Mouse (Mus musculus) liver, embryonic 11.5 days (tissue): ENCODE measurements around the gene Tdrd7. TPM values are rescaled to one million over a fixed set of nuclear protein-coding genes. Genes with fewer than 3 reads are reported as not detected.

Experiments
- ATAC-seq: fragments of 200-750 bp; cut with Nextera tagmentation; replicated peaks from 2 replicates; pipeline ENCODE4 v1.8.0; 2017; ENCODE audit warnings: moderate number of reproducible peaks, mild to moderate bottlenecking, moderate TSS enrichment, moderate library complexity; ENCODE audit not compliant: low FRiP score
- DNase-seq: peaks from one replicate; pipeline ENCODE4 v3.0.0-alpha.2; 2017; ENCODE audit warnings: low spot score
- H3K27ac ChIP-seq: fragments of 300-500 bp; sonication (generic); 2 replicates; pipeline ENCODE4 v1.5.1; 2014; ENCODE audit warnings: mild to moderate bottlenecking, low read depth, low read length, control low read depth
- H3K27me3 ChIP-seq: fragments of 300-500 bp; sonication (generic); replicated peaks from 2 replicates; pipeline ENCODE4 v1.6.1; 2014; ENCODE audit warnings: low read length, mixed read lengths; ENCODE audit not compliant: control insufficient read depth, insufficient read depth
- H3K36me3 ChIP-seq: fragments of 300-500 bp; sonication (generic); 2 replicates; pipeline ENCODE4 v1.6.1; 2014; ENCODE audit warnings: mild to moderate bottlenecking, low read length, moderate library complexity, mixed read lengths; ENCODE audit not compliant: control insufficient read depth, insufficient read depth
- H3K4me1 ChIP-seq: fragments of 300-500 bp; sonication (generic); replicated peaks from 2 replicates; pipeline ENCODE4 v1.6.1; 2014; ENCODE audit warnings: low read length, mixed read lengths; ENCODE audit not compliant: control insufficient read depth, insufficient read depth
- H3K4me2 ChIP-seq: fragments of 300-500 bp; sonication (generic); 2 replicates; pipeline ENCODE4 v1.6.1; 2014; ENCODE audit warnings: mild to moderate bottlenecking, control low read depth, moderate library complexity
- H3K4me3 ChIP-seq: fragments of 300-500 bp; sonication (generic); 2 replicates; pipeline ENCODE4 v1.5.1; 2014; ENCODE audit warnings: low read depth, low read length, control low read depth
- H3K9ac ChIP-seq: fragments of 300-500 bp; sonication (generic); 2 replicates; pipeline ENCODE4 v1.6.1; 2014; ENCODE audit warnings: low read depth, low read length, control low read depth
- H3K9me3 ChIP-seq: fragments of 300-500 bp; sonication (generic); 2 replicates; pipeline ENCODE4 v1.6.1; 2016; ENCODE audit warnings: low read length, inconsistent platforms, mixed read lengths; ENCODE audit not compliant: control insufficient read depth
- WGBS: fragments of 180-500 bp; shearing (Covaris S2); extraction: QIAGEN DNeasy Blood & Tissue Kit; methylation state at CpG from one replicate; pipeline ENCODE4 v1.1.7; 2014; 5-methylcytosine and 5-hydroxymethylcytosine counted together
- polyA plus RNA-seq: library from polyadenylated mRNA; unstranded; fragments of >200 nt; fragmentation: Nextera tagmentation; extraction: Ambion mirVana; gene quantifications from 2 replicates; pipeline ENCODE4 v1.2.1, GENCODE M21; 2014

Tdrd7 gene
- polyA plus RNA-seq, 1 experiment from 2014 or later = 6.1 TPM

DNA sequence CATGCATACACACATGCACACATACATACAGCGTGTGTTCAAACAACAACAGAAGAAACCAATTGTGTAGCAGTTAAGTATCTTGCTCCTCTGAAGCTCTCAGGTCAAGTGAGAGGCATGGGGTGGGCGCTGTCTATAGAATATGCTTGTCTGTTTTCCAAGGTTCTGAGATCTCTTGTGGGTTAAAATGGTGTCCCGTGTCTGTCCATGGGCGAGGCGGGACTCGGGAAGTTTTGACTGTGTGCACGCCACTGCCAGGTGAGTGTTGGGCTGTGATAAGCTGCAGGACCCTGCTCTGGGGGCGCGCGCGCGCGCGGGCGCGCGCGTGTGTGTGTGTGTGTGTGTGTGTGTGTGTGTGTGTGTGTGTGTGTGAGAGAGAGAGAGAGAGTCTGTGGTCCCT lies 13.3 kb upstream of the Tdrd7 start:
- no peaks in the 10 kb centered on the region for H3K27me3 ChIP-seq
- H3K9ac ChIP-seq = no peak overlapping the region
- no peak overlapping the region for H3K4me2 ChIP-seq
- H3K9me3 ChIP-seq = no peaks in the 10 kb centered on the region
- no peak overlapping the region for H3K27ac ChIP-seq
- H3K4me3 ChIP-seq = no peak overlapping the region
- no peaks in the 10 kb centered on the region; the same call in 1 of the 2 replicates for H3K4me1 ChIP-seq
- no peaks in the 10 kb centered on the region for H3K36me3 ChIP-seq
- DNase-seq (peak; percentile 25), ATAC-seq (no peak)
- 84% methylated on average over 18 of the region's 18 CpGs for whole genome bisulfite sequencing

DNA sequence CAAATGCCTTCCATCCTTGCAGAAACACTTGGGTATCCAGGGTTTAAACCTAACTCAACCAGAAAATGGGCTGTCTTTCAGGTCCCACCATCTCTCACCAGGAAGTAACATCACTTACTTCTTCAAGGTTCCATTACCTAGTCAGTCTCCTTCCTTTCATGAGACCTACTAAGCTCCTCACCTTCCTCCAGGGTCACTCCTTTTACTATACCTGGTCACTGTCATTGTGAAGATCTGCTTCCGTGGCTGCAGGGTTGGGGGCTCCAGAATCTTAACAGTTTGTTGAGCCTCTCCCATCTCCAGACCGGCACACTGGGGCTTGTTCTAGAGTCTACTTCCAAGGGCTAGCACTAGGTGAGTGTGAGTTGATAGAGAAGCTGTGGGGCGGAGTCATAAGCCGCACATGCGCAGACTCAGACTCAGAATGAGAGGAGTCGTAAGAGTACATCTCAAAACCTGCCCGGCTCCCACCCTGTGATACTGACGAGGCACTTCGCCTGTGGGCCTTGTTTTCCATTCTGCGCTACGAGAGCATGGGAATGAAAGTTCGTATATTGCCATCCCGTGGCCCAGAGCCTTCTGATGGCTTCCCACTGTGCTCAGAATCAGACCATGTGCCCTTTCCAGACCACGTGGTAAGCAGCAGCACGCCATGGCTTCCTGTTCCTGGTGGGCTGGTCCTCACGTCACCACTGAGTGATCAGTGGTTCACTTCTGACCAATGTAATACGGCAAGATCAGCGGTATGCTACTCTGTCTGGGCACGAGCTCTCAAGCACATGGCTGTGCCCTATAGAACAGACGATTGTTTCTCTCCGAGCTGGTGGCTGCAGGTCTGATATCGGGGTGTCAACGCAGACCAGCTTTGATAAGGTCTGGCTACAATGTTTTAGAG lies 11.9 kb upstream of the Tdrd7 start:
- DNase-seq (peak; percentile 25), ATAC-seq (no peak)
- Histone ChIP-seq H3K27me3 (no peaks in the 10 kb centered on the region), H3K4me3 (no peak overlapping the region), H3K36me3 (no peaks in the 10 kb centered on the region), H3K9me3 (no peaks in the 10 kb centered on the region), H3K9ac (no peak overlapping the region), H3K4me2 (no peak overlapping the region), H3K4me1 (no peaks in the 10 kb centered on the region; the same call in 1 of the 2 replicates), H3K27ac (no peak overlapping the region)
- 86% methylated on average over 23 of the region's 23 CpGs for WGBS

DNA sequence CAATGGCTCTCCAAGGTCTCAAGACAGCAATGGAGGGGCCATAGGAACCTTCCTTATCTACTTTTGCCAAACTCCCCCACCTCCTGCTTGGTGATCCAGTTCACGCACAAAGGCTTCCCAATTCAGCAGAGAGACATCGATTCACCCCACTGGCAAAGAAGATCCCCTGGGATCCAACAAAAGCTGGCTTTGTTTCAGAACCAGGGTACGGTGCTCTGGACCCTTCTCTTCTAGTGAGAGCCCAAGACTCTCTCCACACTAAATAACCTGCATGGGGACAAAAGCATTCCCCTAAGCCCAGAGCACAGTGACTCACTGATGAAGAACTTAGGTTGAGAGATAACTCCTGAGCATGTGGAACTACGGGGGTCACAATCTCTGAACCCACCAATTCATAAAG lies 9.9 kb upstream of the Tdrd7 start:
- no peaks in the 10 kb centered on the region for H3K36me3 ChIP-seq
- 80% methylated on average over 4 of the region's 4 CpGs for WGBS
- H3K4me2 ChIP-seq = no peak overlapping the region
- H3K9ac ChIP-seq = no peak overlapping the region
- no peaks in the 10 kb centered on the region for H3K27me3 ChIP-seq
- DNase-seq = no peak
- no peak for ATAC-seq
- no peak overlapping the region for H3K27ac ChIP-seq
- no peaks in the 10 kb centered on the region for H3K4me1 ChIP-seq
- no peaks in the 10 kb centered on the region for H3K9me3 ChIP-seq
- no peak overlapping the region for H3K4me3 ChIP-seq

- Histone ChIP-seq H3K36me3 (no peaks in the 10 kb centered on the region), H3K4me1 (no peaks in the 10 kb centered on the region), H3K9me3 (no peaks in the 10 kb centered on the region), H3K27ac (no peak overlapping the region), H3K4me2 (no peak overlapping the region), H3K9ac (no peak overlapping the region), H3K27me3 (no peaks in the 10 kb centered on the region), H3K4me3 (no peak overlapping the region)
- DNase-seq (no peak), ATAC-seq (no peak)
- WGBS = 91% methylated on average over 8 of the region's 8 CpGs
Measured at GRCm38 (mm10) chr4:45956131-45956530, 9.0 kb upstream of the Tdrd7 start.

DNA sequence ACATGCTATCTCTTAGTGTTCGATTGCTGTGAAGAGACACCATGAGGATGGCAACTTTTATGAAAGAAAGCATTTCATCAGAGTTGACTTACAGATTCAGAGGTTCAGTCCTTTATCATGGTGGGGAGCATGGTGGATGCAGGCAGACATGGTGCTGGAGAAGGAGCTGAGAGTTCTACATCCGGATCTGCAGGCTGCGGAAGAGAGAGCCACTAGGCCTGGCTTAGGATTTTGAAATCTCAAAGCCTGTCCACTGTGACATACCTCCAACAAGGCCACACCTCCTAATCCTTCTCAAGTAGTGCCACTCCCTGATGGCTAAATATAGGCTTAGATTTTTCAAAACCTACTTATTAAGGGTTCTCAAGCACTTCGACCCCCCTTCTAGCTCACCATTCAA lies 8.4 kb upstream of the Tdrd7 start:
- no peak overlapping the region for H3K27ac ChIP-seq
- no peaks in the 10 kb centered on the region for H3K27me3 ChIP-seq
- ATAC-seq = no peak
- no peaks in the 10 kb centered on the region for H3K9me3 ChIP-seq
- H3K9ac ChIP-seq = no peak overlapping the region
- H3K36me3 ChIP-seq = no peaks in the 10 kb centered on the region
- no peak overlapping the region for H3K4me3 ChIP-seq
- 92% methylated on average over 4 of the region's 4 CpGs for whole genome bisulfite sequencing
- DNase-seq = no peak
- H3K4me2 ChIP-seq = no peak overlapping the region
- H3K4me1 ChIP-seq = no peaks in the 10 kb centered on the region

GRCm38 (mm10) chr4:45965737-45966447 lies 758 bp downstream of the Tdrd7 start:
- H3K27ac ChIP-seq = no peak overlapping the region
- no peaks in the 10 kb centered on the region for H3K36me3 ChIP-seq
- no peak overlapping the region for H3K4me3 ChIP-seq
- DNase-seq = no peak
- peaks cover 14% of the 10 kb centered on the region for H3K4me1 ChIP-seq
- no peaks in the 10 kb centered on the region for H3K9me3 ChIP-seq
- ATAC-seq = no peak
- no peak overlapping the region for H3K9ac ChIP-seq
- no peaks in the 10 kb centered on the region for H3K27me3 ChIP-seq
- H3K4me2 ChIP-seq = peak overlapping the region; percentile 3; the same call in 1 of the 2 replicates
- 33% methylated on average over 13 of the region's 13 CpGs for WGBS

DNA sequence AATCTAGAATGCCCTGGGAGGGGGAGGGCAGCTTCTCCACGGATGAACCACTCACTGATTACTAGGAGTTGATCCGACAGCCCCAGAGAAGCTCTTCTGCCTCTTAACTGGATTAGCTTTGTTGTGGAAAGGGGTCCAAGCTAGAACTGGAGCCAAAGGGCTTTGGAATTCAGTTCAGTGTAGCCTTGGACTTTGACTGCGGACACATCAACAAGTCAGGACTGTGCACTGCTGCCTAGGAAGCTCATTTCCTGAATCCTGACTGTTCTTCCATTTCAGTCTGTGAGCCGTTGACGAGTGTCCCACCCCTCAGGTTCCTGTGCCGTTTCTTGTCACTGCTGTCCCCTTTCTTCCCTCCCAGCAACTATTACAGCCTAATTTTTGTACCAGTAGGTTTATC lies 1.6 kb downstream of the Tdrd7 start:
- peak overlapping the region; percentile 8; the same call in 1 of the 2 replicates for H3K4me2 ChIP-seq
- H3K4me1 ChIP-seq = peaks cover 14% of the 10 kb centered on the region
- H3K4me3 ChIP-seq = no peak overlapping the region
- no peaks in the 10 kb centered on the region for H3K27me3 ChIP-seq
- DNase-seq (no peak), ATAC-seq (no peak)
- no peaks in the 10 kb centered on the region for H3K9me3 ChIP-seq
- no peak overlapping the region for H3K9ac ChIP-seq
- no peaks in the 10 kb centered on the region for H3K36me3 ChIP-seq
- H3K27ac ChIP-seq = peak overlapping the region; percentile 42; the same call in 1 of the 2 replicates
- 25% methylated on average over 6 of the region's 6 CpGs for WGBS

DNA sequence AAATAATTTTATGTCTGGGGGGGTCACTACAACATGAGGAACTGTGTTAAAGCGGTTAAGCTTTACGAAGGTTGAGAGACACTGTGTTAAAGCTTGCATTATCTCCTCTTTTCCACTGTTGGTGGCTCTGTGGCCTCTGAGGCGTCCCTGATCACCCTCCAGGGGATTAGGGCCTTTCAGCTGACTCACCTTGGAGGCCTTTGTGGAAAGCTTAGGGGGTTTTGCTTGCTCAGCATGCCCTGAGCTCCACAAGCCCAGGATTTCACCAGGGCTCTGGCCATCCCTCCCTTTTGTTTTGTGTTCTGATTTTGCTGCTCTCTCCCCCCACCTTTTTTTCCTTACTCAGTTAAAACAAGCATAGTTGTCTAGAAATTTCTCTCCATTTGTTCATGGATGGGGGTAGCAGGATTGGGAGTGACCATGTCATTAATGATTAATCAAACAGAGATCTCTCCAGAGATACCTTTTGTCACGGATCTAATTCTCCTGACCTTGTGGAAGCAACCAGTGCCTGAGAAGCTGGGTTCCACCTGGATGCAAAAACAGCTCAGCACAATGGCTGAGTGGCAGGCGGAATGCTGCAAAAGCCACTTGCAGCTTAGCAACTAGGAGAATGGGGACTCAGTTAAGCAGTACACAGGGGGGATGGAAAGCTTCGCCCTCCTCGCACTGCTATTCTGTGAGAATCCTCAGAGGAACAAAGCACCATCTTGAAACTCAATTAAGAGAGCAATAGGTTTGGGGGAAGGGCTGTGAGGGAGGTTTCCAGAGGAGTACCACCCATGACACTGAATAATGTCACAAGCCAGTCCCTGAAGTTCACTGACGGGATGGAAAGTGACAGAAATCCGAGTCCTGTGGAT lies 2.6 kb downstream of the Tdrd7 start:
- Histone ChIP-seq H3K36me3 (no peaks in the 10 kb centered on the region), H3K9me3 (no peaks in the 10 kb centered on the region), H3K4me1 (peaks cover 14% of the 10 kb centered on the region), H3K4me3 (no peak overlapping the region), H3K4me2 (no peak overlapping the region), H3K27me3 (no peaks in the 10 kb centered on the region; the same call in 1 of the 2 replicates), H3K27ac (no peak overlapping the region), H3K9ac (no peak overlapping the region)
- no peak for DNase-seq
- no peak for ATAC-seq
- 60% methylated on average over 9 of the region's 9 CpGs for WGBS
